Mouse (Mus musculus) liver, embryonic 14.5 days (tissue): ENCODE data around the gene Dmwd. TPM values are rescaled to one million over a fixed set of nuclear protein-coding genes. Genes with fewer than 3 reads are reported as not detected.

Experiments used
- ATAC-seq: fragments of 200-750 bp; cut with Nextera tagmentation; 2 replicates; pipeline ENCODE4 v1.8.0; 2017; ENCODE audit warnings: moderate number of reproducible peaks, mild to moderate bottlenecking, moderate library complexity; ENCODE audit not compliant: insufficient read depth
- DNase-seq, 3 experiments: peaks; one replicate each; pipeline ENCODE4 v3.0.0-alpha.2; 2012 to 2013; ENCODE audit warnings: low read depth in 3 of 3, low spot score in 3 of 3
- H3K27ac ChIP-seq: fragments of 300-500 bp; sonication (generic); 2 replicates; pipeline ENCODE4 v1.5.1; 2014; ENCODE audit warnings: moderate library complexity, mild to moderate bottlenecking, control low read depth, inconsistent platforms
- H3K27me3 ChIP-seq: fragments of 300-500 bp; sonication (generic); 2 replicates; pipeline ENCODE4 v1.6.1; 2014; ENCODE audit warnings: mild to moderate bottlenecking, low read length, moderate library complexity; ENCODE audit not compliant: control insufficient read depth, insufficient read depth
- H3K36me3 ChIP-seq: fragments of 300-500 bp; sonication (generic); replicated peaks from 2 replicates; pipeline ENCODE4 v1.6.1; 2014; ENCODE audit warnings: low read depth; ENCODE audit not compliant: control insufficient read depth, insufficient read depth
- H3K4me1 ChIP-seq, 2 experiments: fragments of 200-500 bp in 1 of 2; fragments of 300-500 bp in 1 of 2; sonication (generic) in 1 of 2; replicated peaks; 2 replicates each; pipeline ENCODE4 v1.6.1; 2012 to 2014; ENCODE audit warnings: antibody characterized with exemption in 1 of 2, inconsistent platforms in 1 of 2, low read length in 1 of 2; ENCODE audit not compliant: control insufficient read depth in 2 of 2, insufficient read depth in 2 of 2
- H3K4me2 ChIP-seq: fragments of 300-500 bp; sonication (generic); 2 replicates; pipeline ENCODE4 v1.6.1; 2014; ENCODE audit warnings: low read depth, mild to moderate bottlenecking, control low read depth, moderate library complexity
- H3K4me3 ChIP-seq, 2 experiments: fragments of 200-500 bp in 1 of 2; fragments of 300-500 bp in 1 of 2; sonication (generic) in 1 of 2; 2 replicates each; pipeline ENCODE4 v1.5.1; 2012 to 2014; ENCODE audit warnings: low read depth in 2 of 2, low read length in 2 of 2, mild to moderate bottlenecking in 2 of 2, control low read depth in 1 of 2, inconsistent platforms in 1 of 2, moderate library complexity in 1 of 2; ENCODE audit not compliant: insufficient read depth in 1 of 2
- H3K9ac ChIP-seq: fragments of 300-500 bp; sonication (generic); replicated peaks from 2 replicates; pipeline ENCODE4 v1.6.1; 2014; ENCODE audit warnings: mild to moderate bottlenecking, control low read depth, moderate library complexity
- H3K9me3 ChIP-seq: fragments of 300-500 bp; sonication (generic); 2 replicates; pipeline ENCODE4 v1.6.1; 2016; ENCODE audit warnings: low read length, mixed read lengths; ENCODE audit not compliant: control insufficient read depth
- CTCF ChIP-seq: IDR thresholded peaks from 2 replicates; pipeline ENCODE4 v1.5.1; 2016; ENCODE audit warnings: antibody characterized with exemption, low read depth, control low read depth
- EP300 ChIP-seq: IDR thresholded peaks from 2 replicates; pipeline ENCODE4 v1.6.1; 2016; ENCODE audit warnings: antibody characterized with exemption, low read depth
- WGBS: fragments of 180-500 bp; shearing (Covaris S2); extraction: QIAGEN DNeasy Blood & Tissue Kit; methylation state at CpG from one replicate; pipeline ENCODE4 v1.1.7; 2014; ENCODE audit not compliant: insufficient replicate concordance; 5-methylcytosine and 5-hydroxymethylcytosine counted together
- polyA plus RNA-seq, 2 experiments: library from polyadenylated mRNA; depleted of rRNA in 1 of 2; stranded (reverse) in 1 of 2; unstranded in 1 of 2; fragments of >200 nt; fragmentation: Nextera tagmentation in 1 of 2; extraction: Ambion mirVana in 1 of 2; gene quantifications; 2 replicates each; pipeline versions ENCODE4 v1.2.1 to v1.2.3; 2012 to 2014

Gene Dmwd
- polyA plus RNA-seq, 2 experiments: 3.5 to 18.1 TPM

DNA sequence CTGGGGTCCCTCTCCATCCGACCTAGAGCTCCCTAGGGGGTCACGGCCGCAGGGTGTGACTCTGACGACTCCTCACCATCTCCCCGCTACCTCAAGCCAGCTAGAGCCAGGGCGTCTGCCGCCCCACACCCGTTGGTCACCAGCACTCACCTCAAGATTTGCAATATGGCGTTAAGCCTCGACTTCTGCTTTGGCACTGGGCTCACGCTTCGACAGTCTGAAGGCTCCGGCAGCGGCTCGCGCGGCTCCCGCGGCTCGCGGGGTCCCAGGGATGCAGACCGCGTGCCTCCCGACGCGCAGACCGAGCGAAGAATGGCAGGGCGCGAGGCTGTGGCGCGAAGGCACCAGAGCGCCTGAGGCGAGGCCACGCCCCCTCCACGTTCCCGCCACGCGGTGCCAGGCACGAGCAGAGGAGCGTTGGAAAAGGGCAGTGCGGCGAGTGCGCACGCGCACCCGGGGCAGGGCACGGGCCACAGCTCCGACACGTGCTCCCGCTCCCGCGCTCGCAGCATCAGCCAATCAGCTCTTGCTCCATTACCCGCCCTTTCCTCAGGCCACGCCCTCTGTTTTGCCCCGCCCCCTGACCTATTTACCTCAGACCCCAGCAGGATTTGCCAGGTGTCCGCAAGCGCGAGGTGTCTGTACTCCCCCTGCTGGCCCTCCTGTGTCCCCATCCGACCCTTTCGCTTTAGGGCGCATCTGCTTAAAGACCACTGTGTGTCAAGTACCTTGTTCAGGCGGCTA is 42.2 kb downstream of the Dmwd start, which contains the start of gene Gm4969:
Gene Gm4969, minus strand, starts transcription at position 341 of the 744 bp plus-strand sequence.
- Histone ChIP-seq H3K36me3 (no peaks in the 10 kb centered on the region), H3K4me3 (0 out of 4 replicates have a peak within 1 kb of the TSS, but pooled peaks of 1 of the 2 experiments have one; percentile 88), H3K27me3 (peaks cover 7% of the 10 kb centered on the region), H3K9me3 (peaks cover 4% of the 10 kb centered on the region), H3K27ac (no peak within 1 kb of the TSS), H3K4me1 (peaks cover 11 to 18% of the 10 kb centered on the region in 2 experiments), H3K4me2 (peak within 1 kb of the TSS; percentile 94), H3K9ac (no peak within 1 kb of the TSS)
- ATAC-seq: peak; percentile 17; the same call in 1 of the 2 replicates
- 27% methylated on average over 61 of the region's 64 CpGs for WGBS
- peak; percentile 46 for TF ChIP-seq CTCF
- no peak for TF ChIP-seq EP300
- DNase-seq: peak in 1 of 3 experiments; percentile 22

DNA sequence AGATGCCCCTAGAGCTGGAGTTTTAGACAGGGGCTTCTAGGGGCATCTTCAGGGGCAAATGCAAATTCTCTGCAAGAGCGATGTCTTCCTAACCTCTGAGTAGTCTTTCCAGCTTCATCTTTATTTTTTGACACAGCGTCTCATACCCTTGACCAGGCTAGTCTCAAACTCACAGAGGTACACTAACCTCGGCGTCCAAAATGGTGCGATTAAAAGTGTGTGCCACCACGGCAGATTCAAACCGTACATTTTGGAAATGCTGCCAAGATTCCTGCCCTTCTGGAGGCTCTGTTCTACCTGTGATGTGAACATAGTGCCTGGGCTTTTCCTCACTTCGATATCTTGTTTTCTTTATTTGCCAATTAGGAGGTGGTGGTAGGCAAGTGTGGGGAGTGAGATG is 43.1 kb downstream of the Dmwd start:
- peaks cover 11 to 18% of the 10 kb centered on the region in 2 experiments for H3K4me1 ChIP-seq
- ATAC-seq (peak; percentile 3; the same call in 1 of the 2 replicates), DNase-seq (no peak)
- H3K36me3 ChIP-seq: no peaks in the 10 kb centered on the region
- peak overlapping the region; percentile 94 for H3K4me2 ChIP-seq
- no peak overlapping the region for H3K9ac ChIP-seq
- peaks cover 7% of the 10 kb centered on the region for H3K27me3 ChIP-seq
- 86% methylated on average over 8 of the region's 8 CpGs for WGBS
- H3K4me3 ChIP-seq: peak overlapping the region; percentile 88 to 91; a peak in 2 of 4 replicates
- no peak overlapping the region for H3K27ac ChIP-seq
- TF ChIP-seq CTCF: no peak
- TF ChIP-seq EP300: no peak
- peaks cover 4% of the 10 kb centered on the region for H3K9me3 ChIP-seq

DNA sequence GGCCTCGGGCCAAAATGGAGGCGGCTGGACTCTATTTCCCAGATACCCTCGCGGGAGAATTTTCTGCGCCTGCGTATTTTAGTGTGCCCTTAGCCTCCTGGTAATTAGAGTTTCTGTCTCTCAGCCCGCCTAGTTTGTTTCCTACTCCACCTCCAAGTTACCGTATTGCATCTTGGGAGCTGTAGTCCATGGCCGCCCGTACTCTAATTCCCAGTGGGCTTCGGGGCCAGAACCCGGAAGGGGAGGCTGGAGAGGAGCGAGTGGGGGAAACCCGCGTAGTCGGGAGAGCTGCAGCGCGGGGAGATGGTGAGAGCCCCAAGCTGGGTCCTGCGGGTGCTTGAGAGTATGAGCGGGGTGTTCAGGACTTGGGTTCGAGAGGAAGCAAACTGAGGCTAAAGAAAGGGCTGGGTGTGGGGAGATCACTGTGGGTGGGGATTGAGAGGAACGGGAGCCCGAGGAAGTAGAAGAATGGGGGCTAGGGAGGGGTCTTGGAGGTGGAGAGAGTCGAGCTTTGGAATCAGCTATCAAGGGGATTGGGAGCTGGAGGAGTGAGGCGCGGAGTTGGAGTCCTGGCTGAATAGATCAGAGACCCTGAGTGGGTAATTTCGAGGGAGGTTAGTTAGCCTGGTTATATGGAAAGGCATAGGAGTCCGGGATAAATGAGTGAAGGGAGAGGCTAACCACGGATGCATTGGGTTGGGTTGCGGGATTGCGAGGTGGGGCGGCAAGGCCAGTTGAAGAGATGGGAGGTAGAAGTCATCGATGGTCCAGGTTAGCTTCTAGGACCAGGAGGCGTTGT is 43.8 kb downstream of the Dmwd start, which contains the start of gene Fbxo46:
Gene Fbxo46, plus strand, starts transcription at position 229 of the 799 bp plus-strand sequence.
- peak; percentile 95 for ATAC-seq
- Histone ChIP-seq H3K36me3 (no peaks in the 10 kb centered on the region), H3K4me2 (peak within 1 kb of the TSS; percentile 94), H3K4me3 (peak within 1 kb of the TSS; percentile 88 to 91), H3K27ac (no peak within 1 kb of the TSS; the same call in 1 of the 2 replicates), H3K27me3 (peaks cover 7% of the 10 kb centered on the region), H3K4me1 (peaks cover 11 to 18% of the 10 kb centered on the region in 2 experiments), H3K9me3 (peaks cover 4% of the 10 kb centered on the region), H3K9ac (peak within 1 kb of the TSS; percentile 76)
- WGBS: 1% methylated on average over 34 of the region's 34 CpGs
- peak; percentile 92 to 95 (median 94) for DNase-seq
- TF ChIP-seq CTCF: no peak
- no peak for TF ChIP-seq EP300

DNA sequence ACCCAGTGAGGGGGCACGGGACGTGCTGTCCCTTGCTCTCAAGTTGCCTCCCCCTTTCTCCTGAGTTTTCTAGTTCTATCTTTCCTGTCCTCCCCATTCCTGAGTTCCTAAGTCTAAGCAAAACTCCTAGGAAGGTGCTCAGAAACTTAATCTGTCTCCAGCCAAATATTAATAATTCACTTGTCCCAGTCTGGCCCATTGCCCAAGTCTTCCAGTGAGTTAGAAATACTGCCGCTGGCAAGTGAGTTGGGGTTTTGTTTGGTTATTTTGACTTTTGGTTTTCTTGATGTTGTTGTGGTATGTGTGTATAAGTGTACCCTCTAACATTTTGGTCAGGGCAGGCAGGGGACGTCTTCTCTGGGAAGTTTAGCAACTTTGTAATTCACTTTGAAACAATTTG is 45.7 kb downstream of the Dmwd start:
- no peak for TF ChIP-seq CTCF
- no peak for TF ChIP-seq EP300
- Histone ChIP-seq H3K4me1 (peaks cover 11 to 18% of the 10 kb centered on the region in 2 experiments), H3K4me3 (no peak overlapping the region), H3K27me3 (peaks cover 7% of the 10 kb centered on the region), H3K9me3 (peaks cover 4% of the 10 kb centered on the region), H3K27ac (no peak overlapping the region), H3K4me2 (no peak overlapping the region), H3K36me3 (no peaks in the 10 kb centered on the region), H3K9ac (no peak overlapping the region)
- ATAC-seq (no peak), DNase-seq (no peak)
- WGBS: 78% methylated on average over 4 of the region's 4 CpGs

DNA sequence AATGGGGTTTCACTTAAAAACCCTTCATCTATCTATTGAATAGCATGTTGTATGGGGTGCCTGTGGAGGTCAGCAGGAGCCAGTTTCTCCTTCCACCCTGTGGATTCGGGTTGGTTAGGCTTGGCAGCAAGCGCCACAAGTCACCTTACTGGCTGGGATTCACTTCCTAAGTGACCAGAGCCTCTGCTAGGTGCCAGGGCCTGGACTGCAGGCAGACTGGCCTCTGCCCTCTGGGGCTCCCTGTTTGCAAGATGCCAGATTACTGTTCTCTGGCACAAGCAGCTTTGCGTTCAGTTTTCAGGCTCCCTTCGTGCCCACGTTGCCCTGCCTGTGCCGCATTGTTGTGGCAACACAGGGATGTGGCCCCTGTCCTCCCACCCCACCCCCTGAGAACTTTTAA is 48.7 kb downstream of the Dmwd start:
- Histone ChIP-seq H3K27ac (no peak overlapping the region), H3K4me3 (no peak overlapping the region), H3K9me3 (no peaks in the 10 kb centered on the region), H3K27me3 (no peaks in the 10 kb centered on the region), H3K9ac (no peak overlapping the region), H3K4me2 (no peak overlapping the region), H3K36me3 (no peaks in the 10 kb centered on the region), H3K4me1 (peaks cover 11 to 14% of the 10 kb centered on the region in 2 experiments)
- WGBS: 77% methylated on average over 6 of the region's 6 CpGs
- DNase-seq (no peak), ATAC-seq (no peak)
- TF ChIP-seq EP300 (no peak), CTCF (no peak)
